Mouse (Mus musculus): Measurements from ENCODE around the gene Naa40. TPM values are rescaled to one million over a fixed set of nuclear protein-coding genes. Genes with fewer than 3 reads are reported as not detected.

Gene Naa40
- total and polyA plus RNA-seq, 2 experiments from 2014 or later: 30.4 to 44.0 TPM

DNA sequence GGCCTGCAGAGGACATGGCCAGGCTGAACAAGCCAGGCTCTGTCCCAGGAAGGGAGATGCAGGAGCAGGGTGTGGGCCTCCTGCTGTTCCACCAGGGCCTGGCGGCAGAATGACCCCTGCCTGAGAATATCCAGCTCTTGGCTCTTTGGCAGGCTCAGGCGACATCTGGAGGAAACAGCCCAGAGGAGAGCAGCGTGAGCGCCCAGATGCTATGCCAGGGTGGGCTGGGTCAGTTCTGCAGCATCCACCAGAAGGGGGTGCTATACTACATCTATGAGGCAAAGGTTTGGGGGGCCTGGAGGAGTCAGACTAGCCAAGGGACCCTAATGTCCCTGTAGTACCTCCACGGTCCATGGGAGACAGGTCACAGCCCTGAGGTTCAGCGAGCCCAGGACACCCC, 38.1 kb upstream of the Naa40 start:
- ATAC-seq (ENCODE audit: insufficient read depth, low read depth) (peak; percentile 63), DNase-seq (ENCODE audit: low spot score) (peak; percentile 69)
- Histone ChIP-seq H3K27ac (ENCODE audit: low read depth) (0 out of 2 replicates have a peak overlapping the region, but pooled peaks have one; percentile 20), H3K27me3 (ENCODE audit: control insufficient read depth, insufficient read depth, low read length) (no peaks in the 10 kb centered on the region), H3K4me2 (ENCODE audit: low read depth, low read length) (no peak overlapping the region), H3K9me3 (replicated peaks; ENCODE audit: control insufficient read depth, low read length) (no peaks in the 10 kb centered on the region), H3K9ac (replicated peaks; ENCODE audit: low read depth, low read length) (no peak overlapping the region), H3K4me1 (ENCODE audit: control insufficient read depth, insufficient read depth) (no peaks in the 10 kb centered on the region; the same call in 1 of the 2 replicates), H3K36me3 (replicated peaks; ENCODE audit: control insufficient read depth, insufficient read depth, low read length) (peaks cover 78% of the 10 kb centered on the region), H3K4me3 (ENCODE audit: low read depth, low read length) (no peak overlapping the region)
- 23% methylated on average over 6 of the region's 6 CpGs for WGBS
- TF ChIP-seq CTCF (IDR thresholded peaks at IDR 0.05; ENCODE audit: low read depth) (peak; percentile 56), EP300 (IDR thresholded peaks at IDR 0.05; ENCODE audit: low read depth) (no peak)

GRCm38 (mm10) chr19:7278200-7278906, 37.4 kb upstream of the Naa40 start:
- H3K27me3 ChIP-seq (ENCODE audit: control insufficient read depth, insufficient read depth, low read length): no peaks in the 10 kb centered on the region
- DNase-seq (ENCODE audit: low spot score) (no peak), ATAC-seq (ENCODE audit: insufficient read depth, low read depth) (no peak)
- no peak overlapping the region for H3K4me2 ChIP-seq (ENCODE audit: low read depth, low read length)
- H3K36me3 ChIP-seq (replicated peaks; ENCODE audit: control insufficient read depth, insufficient read depth, low read length): peaks cover 78% of the 10 kb centered on the region
- TF ChIP-seq EP300 (IDR thresholded peaks at IDR 0.05; ENCODE audit: low read depth) (no peak), CTCF (IDR thresholded peaks at IDR 0.05; ENCODE audit: low read depth) (no peak)
- 86% methylated on average over 6 of the region's 6 CpGs for WGBS
- H3K9me3 ChIP-seq (replicated peaks; ENCODE audit: control insufficient read depth, low read length): no peaks in the 10 kb centered on the region
- no peak overlapping the region for H3K4me3 ChIP-seq (ENCODE audit: low read depth, low read length)
- no peaks in the 10 kb centered on the region; the same call in 1 of the 2 replicates for H3K4me1 ChIP-seq (ENCODE audit: control insufficient read depth, insufficient read depth)
- H3K27ac ChIP-seq (ENCODE audit: low read depth): no peak overlapping the region
- no peak overlapping the region for H3K9ac ChIP-seq (replicated peaks; ENCODE audit: low read depth, low read length)

DNA sequence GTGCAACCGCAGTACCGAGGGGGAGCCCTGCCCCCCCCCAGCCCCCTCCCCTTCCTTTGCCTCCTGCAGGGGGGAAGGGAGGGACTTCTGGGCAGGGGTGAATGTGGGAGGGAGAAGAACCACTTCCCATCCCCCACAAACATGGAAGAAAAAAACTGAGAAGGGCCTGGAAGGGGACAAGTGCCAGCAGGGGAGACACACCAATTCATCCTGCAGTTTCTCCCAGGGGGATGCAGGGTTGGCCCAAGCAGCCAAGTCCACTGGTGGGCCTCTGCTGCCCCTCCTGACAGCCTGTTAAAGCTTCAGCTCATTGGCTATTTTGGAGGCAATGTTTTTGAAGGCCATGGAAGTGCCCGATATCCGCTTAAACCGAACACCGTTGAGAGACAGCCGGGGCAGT, 35.8 kb upstream of the Naa40 start:
- no peak overlapping the region for H3K27ac ChIP-seq (ENCODE audit: low read depth)
- H3K27me3 ChIP-seq (ENCODE audit: control insufficient read depth, insufficient read depth, low read length): no peaks in the 10 kb centered on the region
- WGBS: 76% methylated on average over 7 of the region's 7 CpGs
- no peaks in the 10 kb centered on the region; the same call in 1 of the 2 replicates for H3K4me1 ChIP-seq (ENCODE audit: control insufficient read depth, insufficient read depth)
- peaks cover 78% of the 10 kb centered on the region for H3K36me3 ChIP-seq (replicated peaks; ENCODE audit: control insufficient read depth, insufficient read depth, low read length)
- TF ChIP-seq CTCF (IDR thresholded peaks at IDR 0.05; ENCODE audit: low read depth) (no peak), EP300 (IDR thresholded peaks at IDR 0.05; ENCODE audit: low read depth) (no peak)
- H3K4me2 ChIP-seq (ENCODE audit: low read depth, low read length): no peak overlapping the region
- no peak overlapping the region for H3K4me3 ChIP-seq (ENCODE audit: low read depth, low read length)
- no peak overlapping the region for H3K9ac ChIP-seq (replicated peaks; ENCODE audit: low read depth, low read length)
- no peak for ATAC-seq (ENCODE audit: insufficient read depth, low read depth)
- H3K9me3 ChIP-seq (replicated peaks; ENCODE audit: control insufficient read depth, low read length): no peaks in the 10 kb centered on the region
- DNase-seq (ENCODE audit: low spot score): no peak

DNA sequence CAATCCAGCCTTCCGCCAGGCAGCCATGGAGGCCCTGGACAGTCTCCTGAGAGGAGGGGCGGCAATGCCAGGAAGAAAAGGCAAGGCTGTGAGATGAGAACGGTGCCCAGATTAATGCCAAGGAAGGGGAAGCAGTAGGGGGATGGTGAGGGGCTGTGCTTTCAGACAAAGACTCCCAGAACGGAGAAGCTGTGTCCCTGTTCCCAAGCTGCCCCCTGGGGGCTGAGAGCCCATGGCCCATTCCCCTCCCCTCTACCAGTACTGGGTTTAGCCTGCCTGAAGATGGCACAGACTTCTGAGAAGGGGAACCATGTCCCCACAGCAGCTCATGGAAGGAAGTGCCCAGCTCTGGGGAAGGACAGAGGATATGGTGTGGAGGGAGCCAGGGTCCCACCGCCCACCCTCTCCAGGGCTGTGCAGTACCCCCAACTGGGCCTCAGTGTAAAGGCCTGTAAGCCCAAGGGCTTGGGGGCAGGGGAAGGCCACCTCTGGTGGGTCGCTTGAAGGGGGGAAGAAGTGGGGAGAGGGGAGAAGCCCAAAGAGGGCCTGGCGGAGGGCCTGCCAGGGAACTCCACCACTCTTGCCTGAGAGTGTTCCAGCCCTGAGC, 35.2 kb upstream of the Naa40 start:
- peaks cover 76% of the 10 kb centered on the region for H3K36me3 ChIP-seq (replicated peaks; ENCODE audit: control insufficient read depth, insufficient read depth, low read length)
- H3K9me3 ChIP-seq (replicated peaks; ENCODE audit: control insufficient read depth, low read length): no peaks in the 10 kb centered on the region
- H3K27ac ChIP-seq (ENCODE audit: low read depth): peak overlapping the region; percentile 18; the same call in 1 of the 2 replicates
- H3K4me3 ChIP-seq (ENCODE audit: low read depth, low read length): no peak overlapping the region
- DNase-seq (ENCODE audit: low spot score) (no peak), ATAC-seq (ENCODE audit: insufficient read depth, low read depth) (no peak)
- H3K9ac ChIP-seq (replicated peaks; ENCODE audit: low read depth, low read length): no peak overlapping the region
- TF ChIP-seq EP300 (IDR thresholded peaks at IDR 0.05; ENCODE audit: low read depth): no peak
- no peak for TF ChIP-seq CTCF (IDR thresholded peaks at IDR 0.05; ENCODE audit: low read depth)
- 61% methylated on average over 7 of the region's 7 CpGs for WGBS
- H3K4me1 ChIP-seq (ENCODE audit: control insufficient read depth, insufficient read depth): no peaks in the 10 kb centered on the region; the same call in 1 of the 2 replicates
- H3K4me2 ChIP-seq (ENCODE audit: low read depth, low read length): no peak overlapping the region
- no peaks in the 10 kb centered on the region for H3K27me3 ChIP-seq (ENCODE audit: control insufficient read depth, insufficient read depth, low read length)

- H3K27ac ChIP-seq (ENCODE audit: low read depth): peak overlapping the region; percentile 66
- DNase-seq (ENCODE audit: low spot score): no peak
- no peaks in the 10 kb centered on the region for H3K27me3 ChIP-seq (ENCODE audit: control insufficient read depth, insufficient read depth, low read length)
- no peak overlapping the region for H3K4me2 ChIP-seq (ENCODE audit: low read depth, low read length)
- no peak for ATAC-seq (ENCODE audit: insufficient read depth, low read depth)
- WGBS: 24% methylated on average over 7 of the region's 7 CpGs
- no peaks in the 10 kb centered on the region; the same call in 1 of the 2 replicates for H3K4me1 ChIP-seq (ENCODE audit: control insufficient read depth, insufficient read depth)
- TF ChIP-seq CTCF (IDR thresholded peaks at IDR 0.05; ENCODE audit: low read depth) (no peak), EP300 (IDR thresholded peaks at IDR 0.05; ENCODE audit: low read depth) (no peak)
- H3K9me3 ChIP-seq (replicated peaks; ENCODE audit: control insufficient read depth, low read length): no peaks in the 10 kb centered on the region
- H3K4me3 ChIP-seq (ENCODE audit: low read depth, low read length): no peak overlapping the region
- H3K36me3 ChIP-seq (replicated peaks; ENCODE audit: control insufficient read depth, insufficient read depth, low read length): peaks cover 76% of the 10 kb centered on the region
- no peak overlapping the region for H3K9ac ChIP-seq (replicated peaks; ENCODE audit: low read depth, low read length)
These were observed 34.3 kb upstream of the Naa40 start for GRCm38 (mm10) chr19:7275131-7275789.
